ENCODE assay signal across 8 mouse cellular contexts in genomic region chr3:30951652-30952051, GRCm38 (mm10). TPM values are rescaled to one million over a fixed set of nuclear protein-coding genes. Genes with fewer than 3 reads are reported as not detected.
DNase-seq lines count a peak whose midpoint lies in the region; ATAC-seq lines count a peak whose summit lies in the region.
"Had no signal": no experiment of that assay in that cellular context is flagged by ENCODE, and none has a peak within 500 bp of the region (broad histone marks: within the 10 kb centered on the region; RNA-seq: fewer than 3 reads in every experiment).

No protein-coding gene starts in this region.

- peak; percentile 42 for ATAC-seq in activated CD4-positive, CD25-positive, alpha-beta regulatory T cell, adult 4 months

- DNase-seq in lung, adult 18-20 months: peak; percentile 32 to 37
- DNase-seq in lung, postnatal 10 days: no peak
- DNase-seq in cerebellum, adult 18-20 months: peak; percentile 78 to 82
- peak; percentile 14 to 18 for DNase-seq in kidney, postnatal 4 days
- DNase-seq in thymus, postnatal 10 days (ENCODE audit: low spot score in 2 of 2): no peak
- no peak for DNase-seq in spleen, postnatal 36 days (ENCODE audit: low spot score in 2 of 2)
- DNase-seq: gastrocnemius, postnatal 14 days had no signal

RNA-seq across cellular contexts. Expression of gene Phc3, which starts 17.6 kb away (rescaled TPM):
- polyA plus RNA-seq in activated CD4-positive, CD25-positive, alpha-beta regulatory T cell, adult 4 months (2017; shearing (Covaris generic)): 10 to 100 TPM; 45.9 to 48.0 TPM

RNA-seq across cellular contexts. Expression of gene Prkci, which starts 43.9 kb away (rescaled TPM):
- 1 to 10 TPM; 1.2 to 1.9 TPM for polyA plus RNA-seq in activated CD4-positive, CD25-positive, alpha-beta regulatory T cell, adult 4 months (2017; shearing (Covaris generic))

Comparison
In these comparisons a context has a peak if more than half of its experiments do, and no peak if none do; other contexts are left out.
1. DNase-seq: peak in lung, adult 18-20 months (2 of 2), cerebellum, adult 18-20 months (2 of 2) and kidney, postnatal 4 days (2 of 2); none in lung, postnatal 10 days (single experiment), thymus, postnatal 10 days (0 of 2) and spleen, postnatal 36 days (0 of 2).